Mouse (Mus musculus): ENCODE results near the gene Slc23a4. TPM values are rescaled to one million over a fixed set of nuclear protein-coding genes. Genes with fewer than 3 reads are reported as not detected.
A peak's percentile ranks its signal among the peaks of the same experiment; 100 is the strongest.

The Slc23a4 gene
- polyA plus RNA-seq, 1 experiment from 2014 or later: 0.91 TPM

DNA sequence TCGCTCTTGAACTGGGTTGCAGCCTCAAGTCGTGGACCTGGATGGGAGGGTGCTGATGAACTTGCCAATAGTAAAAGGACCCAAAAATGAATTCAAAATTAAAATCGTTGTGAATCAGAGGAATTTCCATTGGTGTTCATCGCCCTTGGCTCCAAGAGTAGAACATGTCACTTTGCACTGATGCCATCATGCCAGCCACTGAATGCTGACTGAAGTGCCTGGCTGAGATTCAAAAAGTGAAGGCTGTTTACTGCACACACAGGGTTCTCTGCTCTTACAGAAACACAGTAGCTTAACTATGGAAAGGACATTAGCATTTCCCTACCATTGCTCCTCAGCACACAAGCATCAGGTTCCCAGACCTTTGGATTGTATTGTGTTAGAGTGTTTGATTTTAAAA lies 8.3 kb upstream of the Slc23a4 start:
- no peak for ATAC-seq (ENCODE audit: insufficient number of reproducible peaks, insufficient read depth, low FRiP score, low TSS enrichment)
- Histone ChIP-seq H3K4me2 (replicated peaks) (no peak overlapping the region), H3K27ac (no peak overlapping the region), H3K4me1 (peaks cover 11% of the 10 kb centered on the region), H3K9ac (no peak overlapping the region), H3K36me3 (no peaks in the 10 kb centered on the region), H3K4me3 (no peak overlapping the region), H3K27me3 (no peaks in the 10 kb centered on the region), H3K9me3 (no peaks in the 10 kb centered on the region)
- 78% methylated on average over 4 of the region's 4 CpGs for WGBS

DNA sequence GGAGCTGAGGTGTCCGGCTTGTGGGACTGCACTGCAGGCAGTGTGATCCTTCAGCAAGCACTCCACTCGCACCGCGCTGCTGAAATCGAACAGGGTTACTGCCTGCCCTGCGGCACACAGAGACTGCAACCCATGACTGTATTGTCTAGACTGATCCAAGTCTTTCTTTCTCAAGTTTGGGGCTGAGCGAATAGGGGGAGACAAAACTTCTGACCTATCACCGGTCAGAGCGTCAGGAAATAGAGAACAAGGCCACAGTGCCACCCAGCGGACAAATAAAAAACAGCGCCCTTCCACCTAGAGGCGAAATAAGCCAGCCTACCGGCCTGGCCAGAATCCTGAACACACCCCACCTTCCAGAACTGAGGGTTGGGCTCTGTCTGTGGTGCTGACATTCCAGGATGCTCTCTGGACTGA lies 7.1 kb upstream of the Slc23a4 start:
- Histone ChIP-seq H3K36me3 (no peaks in the 10 kb centered on the region), H3K9ac (0 out of 2 replicates have a peak overlapping the region, but pooled peaks have one; percentile 24), H3K27me3 (no peaks in the 10 kb centered on the region), H3K27ac (no peak overlapping the region), H3K4me3 (peak overlapping the region; percentile 26), H3K4me1 (peaks cover 11% of the 10 kb centered on the region), H3K9me3 (no peaks in the 10 kb centered on the region), H3K4me2 (replicated peaks) (peak overlapping the region; percentile 51)
- WGBS: 7% methylated on average over 13 of the region's 13 CpGs
- ATAC-seq (ENCODE audit: insufficient number of reproducible peaks, insufficient read depth, low FRiP score, low TSS enrichment): peak; percentile 30; the same call in 1 of the 2 replicates

DNA sequence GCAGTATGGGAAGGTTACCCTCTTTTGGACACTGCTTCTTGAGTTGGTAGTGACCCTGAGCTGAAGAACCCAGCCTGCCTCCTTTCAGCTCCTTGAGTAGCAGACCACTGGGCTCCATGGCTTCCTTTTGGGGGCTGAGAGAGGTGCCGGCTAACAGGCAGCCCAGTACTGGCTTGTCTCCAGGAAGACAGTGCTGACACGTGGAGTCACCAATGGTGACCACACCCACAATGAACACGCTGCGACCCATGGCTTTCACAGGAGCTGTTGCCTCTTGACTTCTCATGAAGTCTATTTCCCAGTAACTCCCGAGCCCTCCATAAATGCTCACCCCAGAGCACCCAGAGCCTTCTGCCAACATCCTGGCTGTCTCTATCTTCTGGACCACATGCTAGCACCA lies 6.5 kb upstream of the Slc23a4 start:
- Histone ChIP-seq H3K9ac (no peak overlapping the region), H3K27me3 (no peaks in the 10 kb centered on the region), H3K9me3 (no peaks in the 10 kb centered on the region), H3K4me1 (peaks cover 11% of the 10 kb centered on the region), H3K4me3 (peak overlapping the region; percentile 26; the same call in 1 of the 2 replicates), H3K36me3 (no peaks in the 10 kb centered on the region), H3K4me2 (replicated peaks) (peak overlapping the region; percentile 51), H3K27ac (no peak overlapping the region)
- ATAC-seq (ENCODE audit: insufficient number of reproducible peaks, insufficient read depth, low FRiP score, low TSS enrichment): no peak
- WGBS: 80% methylated on average over 5 of the region's 5 CpGs

DNA sequence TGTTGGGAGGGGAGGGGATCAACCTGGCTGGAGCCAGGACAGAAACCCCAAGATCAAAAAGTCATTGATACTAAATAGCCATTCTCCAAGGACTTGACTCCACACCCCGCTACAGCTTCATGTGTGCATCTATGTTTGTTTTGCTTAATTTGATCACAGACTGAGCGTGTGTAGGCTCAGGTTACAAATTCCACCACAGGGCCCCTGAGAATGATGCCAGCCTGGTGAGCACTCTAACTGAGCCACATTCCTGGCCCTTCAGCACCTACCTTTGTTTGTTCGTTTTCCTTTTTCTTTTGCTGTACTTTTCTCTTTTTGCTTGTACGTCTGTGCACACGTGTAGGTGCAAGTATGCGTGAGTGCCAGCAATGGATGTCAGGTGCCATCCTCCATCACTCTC lies 1.1 kb upstream of the Slc23a4 start:
- whole genome bisulfite sequencing: 35% methylated on average over 6 of the region's 6 CpGs
- no peak for ATAC-seq (ENCODE audit: insufficient number of reproducible peaks, insufficient read depth, low FRiP score, low TSS enrichment)
- Histone ChIP-seq H3K27ac (peak overlapping the region; percentile 46; the same call in 1 of the 2 replicates), H3K4me1 (peaks cover 18% of the 10 kb centered on the region), H3K9me3 (no peaks in the 10 kb centered on the region), H3K27me3 (no peaks in the 10 kb centered on the region), H3K4me3 (no peak overlapping the region), H3K4me2 (replicated peaks) (no peak overlapping the region), H3K9ac (no peak overlapping the region), H3K36me3 (no peaks in the 10 kb centered on the region)

DNA sequence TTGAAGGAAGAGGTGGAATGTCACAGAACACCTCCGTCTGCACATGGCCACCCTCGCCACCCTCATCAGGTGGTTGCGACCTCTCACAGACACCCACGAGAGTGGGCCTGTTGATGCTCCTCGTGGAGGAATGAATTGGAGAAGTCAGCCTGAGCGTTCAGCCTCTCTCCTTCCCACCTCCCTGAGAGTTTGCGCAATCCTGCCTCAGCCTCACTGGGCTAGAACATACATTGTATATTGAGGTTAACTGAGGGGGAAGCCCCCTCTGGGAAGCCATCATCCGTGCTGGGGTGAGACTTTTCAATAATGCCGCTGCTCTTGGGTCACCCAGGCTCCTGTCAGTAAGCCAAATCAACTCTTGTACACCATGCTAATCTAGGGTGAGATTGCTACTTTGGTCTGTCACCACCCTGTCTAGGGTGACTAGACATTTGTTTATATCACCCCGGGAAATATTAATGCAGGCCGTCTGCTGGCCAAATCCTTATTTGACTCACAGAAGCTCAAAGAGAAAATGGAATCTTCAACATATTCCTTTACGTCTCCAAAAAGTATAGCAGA lies 1.0 kb downstream of the Slc23a4 start:
- H3K4me1 ChIP-seq: peaks cover 18% of the 10 kb centered on the region
- H3K27ac ChIP-seq: no peak overlapping the region
- no peak overlapping the region for H3K4me2 ChIP-seq (replicated peaks)
- no peaks in the 10 kb centered on the region for H3K36me3 ChIP-seq
- no peak overlapping the region for H3K4me3 ChIP-seq
- no peaks in the 10 kb centered on the region for H3K27me3 ChIP-seq
- no peak for ATAC-seq (ENCODE audit: insufficient number of reproducible peaks, insufficient read depth, low FRiP score, low TSS enrichment)
- WGBS: 89% methylated on average over 12 of the region's 12 CpGs
- no peak overlapping the region for H3K9ac ChIP-seq
- no peaks in the 10 kb centered on the region for H3K9me3 ChIP-seq

DNA sequence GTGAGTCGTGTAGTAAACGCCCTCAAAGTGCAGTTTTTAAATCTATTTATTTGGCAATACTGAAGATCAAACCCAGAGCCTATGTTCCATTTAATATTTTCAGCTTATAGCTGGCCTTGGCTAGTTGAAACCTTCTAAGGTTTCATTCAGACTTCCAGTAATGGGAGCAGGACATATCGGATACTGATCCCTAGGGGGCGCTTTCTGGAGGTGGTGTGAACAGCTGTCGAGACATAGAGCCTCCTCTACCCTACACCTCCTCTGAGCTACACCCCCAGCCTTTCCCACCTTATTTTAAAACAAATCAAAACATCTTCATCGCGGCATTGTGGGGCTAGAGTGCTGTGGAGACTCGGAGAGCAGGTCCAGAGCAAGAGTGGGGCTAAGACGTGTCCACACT lies 7.5 kb downstream of the Slc23a4 start:
- WGBS: 55% methylated on average over 9 of the region's 9 CpGs
- H3K4me3 ChIP-seq: no peak overlapping the region
- no peaks in the 10 kb centered on the region for H3K27me3 ChIP-seq
- H3K36me3 ChIP-seq: no peaks in the 10 kb centered on the region
- no peak overlapping the region for H3K4me2 ChIP-seq (replicated peaks)
- H3K4me1 ChIP-seq: 0 out of 2 replicates have a peak, but pooled peaks cover 3% of the 10 kb centered on the region
- H3K27ac ChIP-seq: no peak overlapping the region
- no peaks in the 10 kb centered on the region for H3K9me3 ChIP-seq
- ATAC-seq (ENCODE audit: insufficient number of reproducible peaks, insufficient read depth, low FRiP score, low TSS enrichment): no peak
- no peak overlapping the region for H3K9ac ChIP-seq

DNA sequence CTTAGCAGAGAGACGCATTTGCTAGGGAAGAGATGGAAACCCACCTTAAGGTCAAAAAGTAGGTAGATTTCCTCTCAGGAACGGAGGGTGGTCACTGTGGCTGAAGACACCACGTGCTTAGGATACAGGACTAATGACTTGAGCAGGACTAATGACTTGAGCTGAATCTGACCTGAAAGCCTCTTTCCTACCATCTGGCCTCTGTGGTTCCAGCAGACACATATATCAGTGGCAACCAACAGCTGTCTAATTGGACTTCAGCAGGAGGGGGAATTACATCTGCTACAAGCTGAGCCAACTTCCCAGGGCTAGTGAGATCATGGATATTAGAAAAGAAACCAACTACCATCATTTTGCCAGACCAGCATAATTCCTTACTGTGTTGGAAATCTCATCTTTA lies 8.9 kb downstream of the Slc23a4 start:
- Histone ChIP-seq H3K36me3 (no peaks in the 10 kb centered on the region), H3K27me3 (no peaks in the 10 kb centered on the region), H3K27ac (no peak overlapping the region), H3K4me1 (0 out of 2 replicates have a peak, but pooled peaks cover 3% of the 10 kb centered on the region), H3K9me3 (no peaks in the 10 kb centered on the region), H3K9ac (no peak overlapping the region), H3K4me3 (no peak overlapping the region), H3K4me2 (replicated peaks) (no peak overlapping the region)
- 85% methylated on average over 3 of the region's 3 CpGs for WGBS
- ATAC-seq (ENCODE audit: insufficient number of reproducible peaks, insufficient read depth, low FRiP score, low TSS enrichment): no peak

DNA sequence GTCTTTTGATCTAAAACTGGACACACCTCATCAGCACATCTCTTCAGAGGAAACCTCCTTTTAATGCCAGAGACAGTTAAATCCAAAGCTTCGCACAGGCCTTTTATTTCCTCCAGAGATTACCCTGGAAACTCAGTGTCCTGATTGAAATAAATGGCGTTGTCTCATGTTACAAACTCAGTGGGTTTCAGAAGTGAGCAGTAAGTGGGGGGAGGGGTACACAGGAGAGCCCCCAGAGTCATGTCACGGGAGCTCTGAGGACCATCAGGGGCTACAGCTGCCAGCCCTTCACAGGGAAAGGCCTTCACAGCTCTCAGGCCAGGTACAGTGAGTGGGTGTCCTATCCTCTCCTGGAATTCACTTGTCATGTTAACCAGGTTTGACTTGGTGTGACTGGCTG lies 17.0 kb downstream of the Slc23a4 start:
- no peak for ATAC-seq (ENCODE audit: insufficient number of reproducible peaks, insufficient read depth, low FRiP score, low TSS enrichment)
- Histone ChIP-seq H3K9ac (no peak overlapping the region), H3K27me3 (no peaks in the 10 kb centered on the region), H3K4me1 (peaks cover 7% of the 10 kb centered on the region), H3K4me2 (replicated peaks) (no peak overlapping the region), H3K36me3 (no peaks in the 10 kb centered on the region), H3K4me3 (no peak overlapping the region), H3K27ac (no peak overlapping the region), H3K9me3 (no peaks in the 10 kb centered on the region)
- WGBS: 12% methylated on average over 3 of the region's 3 CpGs

DNA sequence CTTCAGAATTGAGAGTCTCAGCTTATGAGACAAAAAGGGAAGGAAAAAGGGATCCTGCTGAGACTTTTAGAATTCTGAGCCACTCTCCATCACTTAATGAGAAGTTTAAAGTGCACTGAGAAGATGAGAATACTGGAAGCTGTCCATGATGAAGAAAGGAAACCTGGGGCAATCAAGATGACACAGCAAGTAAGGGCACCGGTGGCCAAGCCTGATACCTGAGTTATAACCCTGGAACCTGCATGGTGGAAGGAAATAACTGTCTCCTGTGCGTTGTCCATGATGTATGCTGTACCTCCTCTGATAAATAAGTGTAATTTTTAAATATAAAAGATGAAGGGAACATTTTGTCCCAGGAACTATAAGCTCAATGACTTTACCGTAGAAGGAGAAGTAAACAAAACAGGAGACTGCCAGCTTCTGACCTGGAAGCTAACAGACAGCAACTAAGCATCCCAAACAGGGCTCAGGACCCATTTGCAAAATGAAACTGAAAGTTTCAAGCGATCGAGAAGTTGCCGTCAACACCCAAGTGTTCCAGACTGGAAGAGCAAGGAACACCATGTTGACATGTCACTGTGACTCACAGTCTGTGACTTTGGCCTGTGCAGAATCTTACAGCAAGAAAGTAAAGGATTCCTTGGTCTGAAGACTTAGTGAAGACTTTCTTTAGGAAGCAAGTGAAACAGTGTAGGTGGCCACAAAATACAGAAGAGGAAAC lies 22.2 kb downstream of the Slc23a4 start:
- Histone ChIP-seq H3K9ac (no peak overlapping the region), H3K9me3 (no peaks in the 10 kb centered on the region), H3K4me1 (peaks cover 4% of the 10 kb centered on the region), H3K27me3 (no peaks in the 10 kb centered on the region), H3K36me3 (no peaks in the 10 kb centered on the region), H3K4me3 (no peak overlapping the region), H3K27ac (no peak overlapping the region), H3K4me2 (replicated peaks) (no peak overlapping the region)
- ATAC-seq (ENCODE audit: insufficient number of reproducible peaks, insufficient read depth, low FRiP score, low TSS enrichment): no peak
- WGBS: 88% methylated on average over 6 of the region's 6 CpGs

DNA sequence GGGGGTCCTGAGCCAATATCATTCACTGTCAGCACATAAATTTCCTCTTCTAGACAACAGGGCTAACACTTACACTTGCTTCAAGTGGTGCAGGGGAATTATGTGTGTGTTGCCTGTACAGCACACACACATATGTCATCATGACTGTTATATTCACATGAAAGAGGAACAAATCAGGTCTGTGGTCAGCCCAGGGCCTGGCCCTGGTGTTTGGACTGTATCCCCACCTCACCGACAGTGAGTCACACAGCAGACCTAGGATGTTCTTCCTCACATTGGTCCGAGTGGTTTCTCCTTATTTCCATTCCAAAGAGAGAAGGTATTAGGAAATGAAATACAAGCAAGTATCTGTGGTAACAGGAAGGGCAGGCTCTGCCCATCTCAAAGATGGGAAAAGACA lies 23.7 kb downstream of the Slc23a4 start:
- H3K36me3 ChIP-seq: no peaks in the 10 kb centered on the region
- no peak for ATAC-seq (ENCODE audit: insufficient number of reproducible peaks, insufficient read depth, low FRiP score, low TSS enrichment)
- H3K4me2 ChIP-seq (replicated peaks): no peak overlapping the region
- WGBS: 84% methylated on average over 2 of the region's 2 CpGs
- no peak overlapping the region for H3K4me3 ChIP-seq
- no peak overlapping the region for H3K9ac ChIP-seq
- no peaks in the 10 kb centered on the region for H3K27me3 ChIP-seq
- H3K9me3 ChIP-seq: no peaks in the 10 kb centered on the region
- no peak overlapping the region for H3K27ac ChIP-seq
- no peaks in the 10 kb centered on the region for H3K4me1 ChIP-seq

DNA sequence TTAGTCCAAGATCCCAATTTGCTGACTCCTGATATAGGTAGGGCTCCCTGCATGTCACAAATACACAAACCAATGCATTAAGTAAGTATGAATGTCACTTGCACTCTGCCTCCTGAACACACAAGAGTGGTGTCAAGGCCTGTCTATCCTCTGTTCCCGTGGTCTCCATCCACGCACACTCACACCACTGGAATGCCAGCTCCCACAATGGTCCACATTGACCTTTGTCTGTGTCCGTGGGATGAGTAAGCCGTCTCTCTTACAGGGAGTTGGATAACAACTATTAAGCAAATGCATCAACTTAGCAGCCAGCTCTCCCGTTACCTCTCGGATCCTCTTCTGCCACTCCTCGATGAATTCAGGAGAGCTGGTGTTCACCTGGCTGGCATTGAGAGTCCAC lies 29.1 kb downstream of the Slc23a4 start:
- no peak for ATAC-seq (ENCODE audit: insufficient number of reproducible peaks, insufficient read depth, low FRiP score, low TSS enrichment)
- no peak overlapping the region for H3K9ac ChIP-seq
- H3K4me3 ChIP-seq: no peak overlapping the region
- no peaks in the 10 kb centered on the region for H3K4me1 ChIP-seq
- WGBS: 91% methylated on average over 7 of the region's 7 CpGs
- H3K9me3 ChIP-seq: no peaks in the 10 kb centered on the region
- H3K4me2 ChIP-seq (replicated peaks): no peak overlapping the region
- no peaks in the 10 kb centered on the region for H3K36me3 ChIP-seq
- H3K27ac ChIP-seq: no peak overlapping the region
- no peaks in the 10 kb centered on the region for H3K27me3 ChIP-seq

DNA sequence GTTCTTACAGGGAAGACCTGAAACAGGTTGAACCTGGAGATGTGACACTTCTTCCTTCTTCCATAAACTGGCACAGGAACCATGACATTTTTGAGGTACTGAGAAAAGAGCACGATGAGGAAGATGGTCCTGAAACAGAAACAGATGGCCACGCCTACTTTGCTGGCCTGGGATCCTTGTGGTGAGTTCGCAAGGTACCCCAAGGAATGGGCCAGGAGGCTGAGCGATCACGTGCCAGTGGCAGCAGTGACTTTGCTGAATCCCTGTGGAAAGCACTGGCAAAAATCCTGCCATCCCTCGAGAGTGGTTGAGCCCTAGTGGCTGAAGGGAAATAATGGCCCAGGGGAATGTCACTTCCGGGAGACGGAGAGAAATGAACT lies 32.4 kb downstream of the Slc23a4 start:
- no peaks in the 10 kb centered on the region for H3K27me3 ChIP-seq
- peak overlapping the region; percentile 12 for H3K4me2 ChIP-seq (replicated peaks)
- H3K27ac ChIP-seq: no peak overlapping the region
- ATAC-seq (ENCODE audit: insufficient number of reproducible peaks, insufficient read depth, low FRiP score, low TSS enrichment): no peak
- H3K36me3 ChIP-seq: no peaks in the 10 kb centered on the region
- no peak overlapping the region for H3K4me3 ChIP-seq
- WGBS: 39% methylated on average over 8 of the region's 8 CpGs
- no peaks in the 10 kb centered on the region for H3K9me3 ChIP-seq
- H3K9ac ChIP-seq: no peak overlapping the region
- no peaks in the 10 kb centered on the region for H3K4me1 ChIP-seq

All from embryonic facial prominence, embryonic 12.5 days (tissue).